Mouse (Mus musculus) induced T-regulatory cell, adult 2 months (primary cell): ENCODE measurements around the gene Cdr2l.
A peak's percentile ranks its signal among the peaks of the same experiment; 100 is the strongest.

Experiments used
- DNase-seq: peaks from one replicate; pipeline ENCODE4 v3.0.0-alpha.2; 2012; ENCODE audit warnings: low read depth

Cdr2l gene

GRCm38 (mm10) chr11:115406858-115407401 lies 25.2 kb downstream of the Cdr2l start:
- peak; percentile 87 for DNase-seq

- peak; percentile 65 for DNase-seq
Observed at GRCm38 (mm10) chr11:115408266-115408920, 26.7 kb downstream of the Cdr2l start.

DNA sequence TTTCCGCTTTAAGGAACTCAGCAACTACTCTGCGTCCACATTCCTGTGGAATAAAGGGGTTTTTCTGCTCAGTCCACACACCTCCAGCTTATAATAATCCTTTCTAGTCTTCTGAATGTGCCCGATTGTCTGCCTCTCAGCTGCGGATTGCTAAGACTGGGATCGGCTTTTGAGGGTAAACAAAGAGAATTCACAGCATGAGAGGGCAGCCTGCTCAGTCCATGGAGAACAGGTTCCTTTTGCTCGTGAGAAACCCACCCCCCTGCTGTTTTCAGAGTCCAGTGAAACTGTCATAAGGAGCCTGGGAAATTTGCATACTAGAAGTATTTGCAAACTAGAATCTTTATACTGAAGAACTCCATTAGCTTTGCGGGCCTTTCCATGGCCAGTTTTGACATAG lies 27.8 kb downstream of the Cdr2l start:
- no peak for DNase-seq

GRCm38 (mm10) chr11:115419531-115420237 lies 38.0 kb downstream of the Cdr2l start, which contains the start of the genes Atp5h and Kctd2:
Gene Atp5h, minus strand, starts transcription at chr11:115419962.
Gene Kctd2, plus strand, starts transcription at chr11:115420128.
- peak; percentile 96 for DNase-seq

GRCm38 (mm10) chr11:115420336-115421190 lies 38.8 kb downstream of the Cdr2l start:
- DNase-seq = peak; percentile 55

- DNase-seq = no peak
Observed at GRCm38 (mm10) chr11:115421328-115421727, 39.6 kb downstream of the Cdr2l start.

DNA sequence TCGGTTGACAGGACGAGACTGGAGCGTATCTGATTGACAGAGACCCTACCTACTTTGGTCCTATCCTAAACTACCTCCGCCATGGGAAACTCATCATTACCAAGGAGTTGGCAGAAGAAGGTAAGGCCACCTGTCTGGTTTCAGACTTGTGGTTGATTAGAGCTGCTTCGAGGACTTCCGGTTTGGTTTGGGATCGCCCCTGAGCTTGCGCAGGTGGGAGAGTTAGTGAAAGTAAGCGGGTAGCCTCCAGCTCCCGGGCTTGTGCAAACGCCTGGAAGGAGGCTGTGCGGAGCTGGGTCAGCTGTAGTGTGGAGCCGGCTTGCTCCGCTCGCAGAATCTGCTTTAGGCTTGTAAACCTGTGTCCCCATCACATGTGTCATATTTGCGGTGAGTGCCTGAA lies 40.3 kb downstream of the Cdr2l start:
- DNase-seq = no peak

GRCm38 (mm10) chr11:115423091-115423490 lies 41.4 kb downstream of the Cdr2l start:
- DNase-seq = no peak

GRCm38 (mm10) chr11:115424666-115425065 lies 43.0 kb downstream of the Cdr2l start:
- no peak for DNase-seq

- DNase-seq = no peak
Observed at GRCm38 (mm10) chr11:115425671-115426070, 44.0 kb downstream of the Cdr2l start.

DNA sequence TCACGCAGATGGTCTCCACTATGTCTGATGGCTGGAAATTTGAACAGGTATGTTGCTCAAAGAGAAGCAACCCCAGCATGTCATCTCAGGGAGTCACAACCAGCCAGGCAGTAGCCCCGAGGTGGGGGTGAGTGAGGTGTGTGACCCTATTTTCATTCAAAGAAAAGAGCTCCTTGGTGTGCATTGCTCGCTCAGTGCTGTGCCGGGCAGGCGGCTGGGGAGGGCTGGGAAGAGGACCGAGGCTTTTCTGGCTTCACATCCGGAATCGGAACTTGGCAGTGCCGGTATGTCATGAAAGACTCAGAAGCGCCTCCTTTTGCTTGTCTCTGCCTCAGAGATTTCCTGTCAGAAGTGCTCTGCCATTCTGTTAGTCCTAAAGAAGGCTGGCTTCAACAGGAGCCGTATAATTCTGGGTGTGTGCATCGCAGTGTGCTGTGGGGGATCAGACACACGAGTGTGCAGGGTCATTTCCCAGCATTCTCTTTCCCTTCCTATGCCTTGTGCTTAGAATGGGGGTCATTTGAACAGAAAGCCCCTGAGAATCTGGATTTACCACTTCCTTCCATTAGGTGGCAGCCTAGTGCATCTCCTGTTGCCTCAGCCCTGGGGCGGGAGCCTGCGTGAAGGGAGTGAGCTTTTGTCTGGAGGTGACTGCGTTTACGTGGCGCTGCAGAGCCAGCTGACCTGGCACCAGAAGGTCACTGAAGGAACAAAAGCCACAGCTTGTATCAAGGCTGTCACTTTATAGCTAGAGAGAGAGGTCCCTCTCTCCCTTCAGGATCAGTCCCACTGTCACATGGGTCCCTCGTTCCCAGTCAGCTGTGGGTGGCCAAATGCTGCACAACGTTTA lies 46.0 kb downstream of the Cdr2l start:
- DNase-seq = peak; percentile 87

DNA sequence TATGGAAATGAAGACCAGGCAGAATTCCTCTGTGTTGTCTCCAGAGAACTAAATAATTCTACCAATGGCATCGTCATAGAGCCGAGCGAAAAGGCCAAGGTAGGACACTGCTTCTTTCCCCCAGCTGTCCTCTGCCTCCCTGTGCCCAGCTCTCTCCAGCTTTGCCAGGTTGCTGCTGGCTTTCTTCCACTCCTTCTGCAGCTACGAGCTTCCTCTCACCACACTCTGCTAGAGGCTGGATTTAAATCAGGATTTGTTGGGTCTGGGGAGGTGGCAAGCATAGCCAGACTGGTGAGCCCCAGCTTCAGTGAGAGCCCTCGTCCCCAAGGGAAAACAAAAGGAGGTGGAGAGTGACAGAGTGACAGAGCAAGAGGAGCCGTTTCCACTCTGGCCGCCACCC lies 47.6 kb downstream of the Cdr2l start:
- no peak for DNase-seq

GRCm38 (mm10) chr11:115430561-115430960 lies 48.8 kb downstream of the Cdr2l start:
- no peak for DNase-seq

DNA sequence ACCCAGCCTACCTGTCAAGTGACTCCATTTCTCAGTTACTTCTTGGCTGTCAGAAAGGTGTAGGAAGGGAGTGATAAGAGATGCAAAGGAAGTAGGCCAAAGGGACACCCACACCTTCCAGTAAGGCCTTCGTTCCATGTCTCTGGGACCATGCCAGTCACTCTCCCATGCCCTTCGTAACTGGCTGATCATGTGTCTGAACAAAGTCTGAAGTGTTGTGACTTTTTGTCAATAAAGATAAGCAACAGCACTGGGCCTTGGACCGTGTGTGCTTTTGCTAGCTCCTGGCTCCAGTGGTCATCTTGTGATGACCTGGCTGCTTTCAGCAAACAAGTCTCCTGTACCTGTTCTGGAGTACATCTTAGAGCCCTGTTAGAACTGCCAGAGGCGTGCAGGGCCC lies 51.1 kb downstream of the Cdr2l start:
- no peak for DNase-seq

DNA sequence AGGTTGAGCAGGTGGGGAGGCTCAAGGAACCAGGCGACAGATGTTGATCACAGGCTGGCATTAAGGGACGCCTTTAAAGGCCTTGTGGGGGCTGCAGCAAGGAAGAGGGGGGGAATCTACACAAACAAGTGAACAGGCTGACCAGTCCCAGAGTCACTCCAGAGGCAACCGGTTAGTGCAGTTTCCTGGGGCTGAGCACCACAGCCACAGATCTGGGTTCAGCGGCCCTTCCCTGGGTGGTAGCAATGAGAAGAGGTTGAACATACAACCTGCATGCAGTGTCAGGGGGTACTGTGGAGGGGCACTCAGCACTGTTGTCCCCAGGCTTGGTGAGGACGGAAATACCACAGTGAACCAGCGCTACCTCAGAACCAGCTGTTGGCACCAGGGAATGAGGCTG lies 51.6 kb downstream of the Cdr2l start:
- DNase-seq = no peak

DNA sequence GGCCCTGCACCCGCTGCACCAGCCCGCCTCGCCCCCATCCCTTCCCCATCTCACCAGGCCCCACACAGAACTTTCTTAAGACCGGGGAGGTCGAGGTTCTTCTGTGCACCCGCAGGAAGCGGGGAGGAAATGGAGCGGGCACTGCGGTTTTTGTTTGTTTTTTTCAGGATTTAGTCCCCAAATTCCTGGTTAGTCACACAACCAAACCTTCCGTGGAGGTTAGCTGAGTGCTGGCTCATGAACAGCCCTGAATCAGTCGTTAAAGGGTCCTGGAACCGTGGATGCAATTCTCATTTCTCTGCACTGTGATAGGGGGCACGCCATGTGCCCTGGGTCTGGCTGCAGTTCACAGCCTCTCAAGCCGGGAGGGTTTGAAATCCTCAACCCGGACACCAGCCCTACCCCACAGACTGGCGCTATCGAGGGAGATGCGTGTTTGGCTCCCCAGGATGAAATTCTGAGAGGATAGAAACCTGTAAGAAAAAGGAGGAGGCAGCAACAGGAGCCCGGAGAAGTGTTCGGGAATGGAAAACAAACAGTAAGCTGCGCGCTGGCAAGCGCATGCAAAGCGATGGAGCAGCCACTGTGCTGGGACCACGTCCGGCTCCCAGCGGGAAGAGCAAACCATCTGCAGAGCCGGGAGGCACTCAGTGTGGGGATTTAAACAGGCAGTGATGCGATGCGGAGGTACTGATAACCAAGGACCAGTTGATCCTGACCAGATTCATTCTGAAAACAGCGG lies 54.1 kb downstream of the Cdr2l start:
- DNase-seq = no peak

DNA sequence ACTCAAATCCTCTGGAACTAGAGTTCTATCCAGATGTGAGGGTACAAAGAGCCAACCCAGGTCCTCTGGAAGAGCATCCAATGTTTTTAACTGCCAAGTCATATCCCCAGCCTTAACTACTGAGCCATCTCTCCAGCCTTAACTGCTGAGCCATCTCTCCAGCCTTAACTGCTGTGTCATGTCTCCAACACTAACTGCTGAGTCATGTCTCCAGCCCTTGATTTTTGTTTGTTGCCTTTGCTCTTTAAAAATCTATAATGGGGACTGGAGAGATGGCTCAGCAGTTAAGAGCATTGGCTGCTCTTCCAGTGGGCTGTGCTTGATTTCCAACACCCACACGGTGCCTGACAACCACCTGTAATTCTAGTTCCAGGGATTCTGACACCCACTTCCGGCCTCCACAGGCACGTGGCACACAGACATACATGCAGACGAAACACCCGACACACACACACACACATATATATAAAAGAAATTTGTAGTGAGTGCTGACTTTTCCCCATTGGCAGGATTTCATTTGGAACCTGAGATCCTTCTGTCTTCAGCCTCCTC lies 55.9 kb downstream of the Cdr2l start:
- no peak for DNase-seq

DNA sequence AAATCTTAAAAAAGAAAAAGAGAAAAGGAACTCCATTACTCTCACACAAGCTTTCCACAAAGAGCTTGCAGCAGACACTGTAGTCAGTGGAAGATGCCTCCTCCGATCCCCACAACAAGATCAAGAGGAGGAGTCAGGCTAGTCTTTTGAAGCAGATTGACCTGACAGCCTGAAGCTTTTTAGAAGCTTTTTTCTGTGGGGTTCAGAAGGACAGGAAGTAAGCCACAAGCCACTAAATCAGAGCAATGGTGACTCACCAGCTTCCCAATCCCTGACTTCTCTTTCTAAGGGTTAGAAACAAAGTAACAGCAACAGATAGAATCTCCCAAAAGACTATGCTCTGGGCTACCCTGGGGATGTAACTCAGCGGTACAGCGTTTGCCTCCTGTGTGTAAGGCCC lies 57.6 kb downstream of the Cdr2l start:
- DNase-seq = no peak

DNA sequence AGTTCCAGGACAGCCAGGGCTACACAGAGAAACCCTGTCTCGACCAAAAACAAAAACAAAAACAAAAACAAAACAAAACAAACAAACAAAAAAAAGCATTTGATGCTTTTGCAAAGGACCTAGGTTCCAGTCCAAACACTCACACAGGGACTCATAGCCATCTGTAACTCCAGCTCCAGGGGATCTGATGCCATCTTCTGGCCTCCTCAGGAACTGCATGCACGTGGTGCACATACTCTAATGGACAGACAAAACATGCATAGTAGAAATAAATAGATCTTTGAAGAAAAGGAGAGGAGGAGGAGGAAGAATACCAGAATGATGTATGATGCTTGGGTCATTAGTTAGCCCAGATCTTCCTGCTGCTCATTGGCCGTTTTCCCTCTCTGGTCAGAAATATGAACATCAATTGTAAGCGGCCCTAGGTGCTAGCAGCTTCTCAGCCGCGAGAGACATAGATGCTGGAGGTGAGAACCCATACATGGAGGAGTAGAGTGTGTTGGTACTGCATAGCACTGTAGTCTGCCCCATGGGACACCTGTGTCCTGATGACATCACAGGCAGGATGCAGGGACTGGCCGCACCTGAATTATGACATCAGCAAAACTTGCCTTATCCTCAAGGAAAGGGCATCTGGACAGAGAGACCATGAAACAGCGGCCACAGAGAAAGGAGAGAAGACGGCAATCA lies 58.3 kb downstream of the Cdr2l start, which contains the start of gene Trim80:
Gene Trim80 (plus strand): TSS at position 640 of the 690 bp plus-strand sequence.
- peak; percentile 47 for DNase-seq

- no peak for DNase-seq
Observed at GRCm38 (mm10) chr11:115441417-115441816, 59.7 kb downstream of the Cdr2l start.
